Mouse (Mus musculus) adrenal gland, postnatal 4 days (tissue): ENCODE measurements at regions not wholly inside any gene's neighbourhood (a gene's known extent, or its start where the extent isn't known, plus 50 kb on each side); places are given as distances from the start of the nearest gene placed in this dataset.

Experiments
- DNase-seq, 2 experiments: peaks; one replicate each; pipeline ENCODE4 v3.0.0; 2021 to 2022; ENCODE audit warnings: low spot score in 2 of 2, mixed read lengths in 2 of 2

DNA sequence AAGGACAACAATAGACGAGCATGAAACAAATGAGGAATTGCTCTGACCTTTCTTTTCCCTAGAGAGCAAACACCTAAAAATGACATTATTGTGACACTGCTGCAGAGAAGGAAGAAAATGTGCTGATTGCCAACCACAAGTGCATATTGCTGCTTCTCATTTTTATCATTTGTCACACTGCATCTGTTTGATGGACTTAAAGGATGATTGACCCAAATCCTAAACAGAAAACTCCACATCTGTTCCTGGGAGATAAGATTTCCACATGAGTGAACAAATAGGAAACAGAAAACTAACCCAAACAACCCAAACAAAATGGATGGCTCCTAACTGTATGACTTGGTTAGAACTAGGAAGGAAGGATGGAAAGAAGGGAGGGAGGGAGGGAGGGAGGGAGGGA is 118.5 kb downstream of the Ccdc50 start:
- no peak for DNase-seq

DNA sequence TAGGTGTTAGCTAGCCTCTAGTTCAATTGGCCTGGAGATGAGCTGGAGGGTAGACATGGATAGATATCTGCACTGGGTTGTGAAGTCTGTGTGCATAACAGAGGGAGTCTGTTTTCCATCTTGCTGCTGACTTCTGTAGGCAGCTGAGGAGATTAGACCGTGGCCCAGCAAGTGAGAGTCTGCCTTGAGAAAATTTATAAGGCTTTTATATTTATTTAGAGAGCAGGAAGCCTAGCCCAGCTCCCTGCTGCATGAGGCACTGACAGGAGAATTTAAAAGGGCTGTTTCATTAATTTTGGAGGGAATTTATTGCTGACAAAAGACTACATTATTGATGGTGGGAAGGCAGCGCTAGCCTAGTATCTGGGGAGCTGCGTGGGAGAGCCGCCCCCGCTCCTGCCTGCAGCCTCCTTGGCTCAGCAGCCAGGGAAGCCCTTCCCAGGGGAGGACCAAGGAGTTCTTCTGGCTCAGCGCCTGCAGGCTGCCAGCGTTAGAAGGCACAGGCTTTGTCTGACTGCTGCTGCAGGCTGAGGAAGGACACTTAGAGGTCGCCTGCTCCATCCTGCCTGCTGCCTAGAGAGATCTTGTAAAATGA is 135.0 kb downstream of the Ccdc50 start:
- DNase-seq = peak in 1 of 2 experiments; percentile 2

DNA sequence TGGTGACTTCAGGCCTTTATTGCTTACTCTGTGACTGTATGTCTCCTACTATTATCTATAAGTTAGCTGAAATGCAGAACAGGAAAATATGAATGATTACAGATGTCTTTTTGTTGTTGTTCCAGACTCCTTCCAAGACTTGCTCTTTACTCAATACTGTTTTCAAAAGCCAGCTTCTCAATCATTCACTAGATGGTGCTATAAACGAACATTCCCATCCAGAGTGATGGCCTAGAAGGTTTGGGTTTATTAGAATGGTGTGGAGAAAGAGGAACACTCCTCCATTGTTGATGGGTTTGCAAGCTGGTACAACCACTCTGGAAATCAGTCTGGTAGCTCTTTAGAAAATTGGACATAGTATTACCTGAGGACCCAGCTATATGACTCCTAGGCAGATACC is 138.0 kb downstream of the Ccdc50 start:
- DNase-seq = no peak

DNA sequence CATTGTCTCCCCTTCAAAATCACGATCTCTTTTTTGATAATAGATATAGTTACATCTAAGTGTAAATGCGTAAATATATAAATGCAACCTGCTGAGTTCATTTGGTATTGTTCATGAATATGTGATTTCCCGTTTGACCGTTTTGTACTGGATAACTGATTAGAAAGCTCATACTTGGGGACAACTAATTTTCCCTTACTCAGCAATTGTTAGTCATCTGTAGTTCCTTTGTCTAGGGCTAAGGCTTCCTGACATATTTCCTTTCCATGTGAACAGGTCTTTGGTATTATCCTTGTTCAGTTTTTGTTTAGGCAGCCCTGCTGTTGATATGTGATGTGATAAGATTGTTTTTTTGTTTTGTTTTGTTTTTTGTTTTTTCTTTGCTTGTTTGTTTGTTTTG is 142.0 kb downstream of the Ccdc50 start:
- no peak for DNase-seq
